Mouse (Mus musculus) ES-Bruce4 (cell line): Measurements from ENCODE around the gene Lrrc25. TPM values are rescaled to one million over a fixed set of nuclear protein-coding genes. Genes with fewer than 3 reads are reported as not detected.
A peak's percentile ranks its signal among the peaks of the same experiment; 100 is the strongest.

ENCODE experiments used
- H3K27ac ChIP-seq: 2 replicates; pipeline ENCODE4 v1.5.1; 2012; ENCODE audit warnings: low read length, inconsistent platforms; ENCODE audit not compliant: insufficient read depth
- H3K27me3 ChIP-seq: 2 replicates; pipeline ENCODE4 v1.6.1; 2012; ENCODE audit warnings: mild to moderate bottlenecking, low read length, inconsistent platforms; ENCODE audit not compliant: control insufficient read depth, poor library complexity, insufficient read depth, severe bottlenecking
- H3K36me3 ChIP-seq: 2 replicates; pipeline ENCODE4 v1.6.1; 2012; ENCODE audit warnings: inconsistent platforms, mild to moderate bottlenecking, low read length, moderate library complexity; ENCODE audit not compliant: control insufficient read depth, poor library complexity, insufficient read depth, severe bottlenecking
- H3K4me1 ChIP-seq: one replicate; pipeline ENCODE4 v1.8.1; 2011; ENCODE audit warnings: low read length; ENCODE audit not compliant: control insufficient read depth, insufficient read depth
- H3K4me3 ChIP-seq: 2 replicates; pipeline ENCODE4 v1.5.1; 2011; ENCODE audit warnings: low read depth, mild to moderate bottlenecking, low read length
- H3K9ac ChIP-seq: 2 replicates; pipeline ENCODE4 v1.6.1; 2012; ENCODE audit warnings: low read depth, mild to moderate bottlenecking, inconsistent platforms; ENCODE audit not compliant: poor library complexity, severe bottlenecking
- H3K9me3 ChIP-seq: replicated peaks from 2 replicates; pipeline ENCODE4 v1.6.1; 2012; ENCODE audit warnings: mild to moderate bottlenecking, low read length, inconsistent platforms; ENCODE audit not compliant: control insufficient read depth, poor library complexity, insufficient read depth, severe bottlenecking
- CTCF ChIP-seq: IDR thresholded peaks from one replicate; pipeline ENCODE4 v1.8.1; 2011; ENCODE audit warnings: low read depth, low read length
- EP300 ChIP-seq: IDR thresholded peaks from 2 replicates; pipeline ENCODE4 v1.6.1; 2011; ENCODE audit warnings: low read depth, low read length; ENCODE audit not compliant: insufficient read depth
- POLR2A ChIP-seq: IDR thresholded peaks from one replicate; pipeline ENCODE4 v1.8.1; 2011; ENCODE audit warnings: low read length; ENCODE audit not compliant: insufficient read depth
- polyA plus RNA-seq: library from polyadenylated mRNA; stranded (reverse); fragments of >200 nt; gene quantifications from 2 replicates; pipeline ENCODE4 v1.2.4, GENCODE M21; 2011; ENCODE audit warnings: low read depth; ENCODE audit not compliant: missing spikeins, insufficient read depth, insufficient read length

The Lrrc25 gene
- polyA plus RNA-seq, 1 experiment, result not detected

DNA sequence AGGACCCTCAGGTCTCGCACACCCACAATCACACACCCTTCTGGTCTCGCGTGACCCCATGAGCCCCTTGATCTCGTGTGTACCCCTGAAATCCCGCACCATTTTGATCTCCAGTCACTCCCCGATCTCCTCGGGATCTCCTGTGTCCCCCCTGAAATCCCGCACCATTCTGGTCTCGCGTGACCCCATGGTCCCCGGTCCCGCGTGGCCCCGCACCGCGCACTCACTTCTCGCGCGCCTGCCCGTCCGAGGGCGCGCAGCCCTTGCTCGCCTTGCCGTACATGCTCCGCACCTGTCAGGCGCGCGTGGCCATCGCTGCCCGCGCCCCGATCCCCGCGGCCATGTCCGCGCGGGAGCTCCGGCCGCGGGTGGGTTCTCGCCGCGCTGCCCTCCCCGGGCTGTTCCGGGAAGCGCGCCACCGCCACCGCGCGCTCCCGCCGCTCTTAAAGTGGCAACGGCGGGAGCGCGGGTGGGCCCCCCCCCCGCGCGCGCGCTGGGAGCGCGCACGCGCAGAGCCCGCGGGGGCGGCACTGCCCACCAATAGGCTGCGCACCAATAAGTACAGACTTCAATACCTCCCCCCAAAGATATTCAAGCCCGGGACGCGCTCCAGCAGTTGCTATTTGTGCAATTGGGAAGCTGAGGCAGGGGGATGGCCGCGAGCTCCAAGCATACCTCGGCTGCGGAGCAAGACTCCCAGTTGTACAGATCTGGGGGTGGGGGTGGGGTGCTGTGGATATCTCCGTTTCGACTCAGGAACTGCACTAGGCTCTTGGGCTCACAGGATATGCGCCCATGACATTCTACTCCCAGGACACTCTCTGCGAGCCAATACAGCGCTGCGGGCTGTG, 7.8 kb upstream of the Lrrc25 start:
- 0 out of 2 replicates have a peak overlapping the region, but pooled peaks have one; percentile 37 for H3K27ac ChIP-seq
- no peaks in the 10 kb centered on the region for H3K36me3 ChIP-seq
- H3K4me3 ChIP-seq, result peak overlapping the region; percentile 93
- H3K9ac ChIP-seq, result peak overlapping the region; percentile 95
- TF ChIP-seq CTCF, result no peak
- no peak for TF ChIP-seq EP300
- no peak for TF ChIP-seq POLR2A
- H3K9me3 ChIP-seq, result no peaks in the 10 kb centered on the region
- H3K27me3 ChIP-seq, result no peaks in the 10 kb centered on the region
- peaks cover 8% of the 10 kb centered on the region for H3K4me1 ChIP-seq

DNA sequence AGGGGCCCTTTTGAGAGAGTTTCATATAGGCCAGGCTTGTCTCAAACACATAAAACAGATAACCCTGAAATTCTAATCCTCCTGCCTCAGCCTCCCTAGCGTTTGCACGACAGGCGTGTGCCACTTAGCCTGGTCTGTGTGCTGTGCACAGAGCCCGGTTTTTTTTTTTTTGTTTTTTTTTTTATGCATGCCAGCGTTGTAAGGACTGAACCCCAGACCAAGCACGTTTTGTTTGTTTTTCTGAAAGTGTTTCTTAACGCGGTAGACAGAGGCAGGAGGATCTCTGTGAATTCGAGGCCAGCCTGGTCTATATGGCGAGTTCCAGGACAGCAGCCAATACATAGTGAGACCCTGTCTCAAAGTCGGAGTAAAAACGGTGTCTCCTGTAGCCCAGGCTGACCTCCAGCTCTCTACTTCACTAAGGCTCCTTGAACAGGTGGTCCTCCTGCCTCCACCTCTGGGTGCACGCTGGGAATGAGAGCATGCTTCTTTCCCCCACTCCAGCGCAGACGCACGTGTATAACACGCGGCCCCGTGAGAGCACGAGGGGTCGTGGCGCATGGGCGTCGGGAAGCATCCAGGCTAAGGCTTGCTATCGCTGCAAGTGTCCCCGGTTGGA, 7.1 kb upstream of the Lrrc25 start, which contains the start of gene Ssbp4:
TSS of gene Ssbp4 (minus strand) at position 124 of the 619 bp plus-strand sequence.
- H3K36me3 ChIP-seq, result no peaks in the 10 kb centered on the region
- H3K4me3 ChIP-seq, result peak within 1 kb of the TSS; percentile 93
- H3K9me3 ChIP-seq, result no peaks in the 10 kb centered on the region
- peak within 1 kb of the TSS; percentile 63 for H3K27ac ChIP-seq
- H3K27me3 ChIP-seq, result no peaks in the 10 kb centered on the region
- peak within 1 kb of the TSS; percentile 95 for H3K9ac ChIP-seq
- peaks cover 7% of the 10 kb centered on the region for H3K4me1 ChIP-seq
- TF ChIP-seq EP300, result no peak
- no peak for TF ChIP-seq POLR2A
- TF ChIP-seq CTCF, result no peak

DNA sequence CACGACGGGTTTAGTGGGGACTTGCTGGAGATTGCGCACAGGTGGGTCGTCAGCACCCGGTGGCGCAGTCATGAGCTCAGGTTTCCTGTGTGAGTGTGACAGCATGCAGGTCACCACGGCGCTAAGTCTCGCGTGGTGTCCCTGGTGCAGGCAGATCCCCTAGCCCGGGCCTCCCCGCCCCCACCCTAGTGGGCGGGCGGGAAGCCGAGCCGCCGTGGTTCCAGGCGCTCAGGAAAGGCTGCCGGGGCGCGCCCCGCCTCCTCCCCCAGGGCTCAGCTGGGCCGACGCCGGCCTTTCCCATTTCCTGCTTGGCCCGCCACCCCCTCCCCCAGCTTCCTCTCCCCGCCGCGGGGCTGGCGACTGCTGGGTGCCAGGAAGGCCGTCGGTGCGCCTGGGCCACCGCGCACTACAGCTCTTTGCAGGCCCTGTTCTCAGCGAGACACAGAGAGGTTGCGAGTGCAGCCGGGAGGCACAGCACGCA, 6.5 kb upstream of the Lrrc25 start:
- peak; percentile 8 for TF ChIP-seq POLR2A
- no peak for TF ChIP-seq CTCF
- peak; percentile 59; the same call in 1 of the 2 replicates for TF ChIP-seq EP300
- Histone ChIP-seq H3K27me3 (no peaks in the 10 kb centered on the region), H3K4me1 (peaks cover 5% of the 10 kb centered on the region)

DNA sequence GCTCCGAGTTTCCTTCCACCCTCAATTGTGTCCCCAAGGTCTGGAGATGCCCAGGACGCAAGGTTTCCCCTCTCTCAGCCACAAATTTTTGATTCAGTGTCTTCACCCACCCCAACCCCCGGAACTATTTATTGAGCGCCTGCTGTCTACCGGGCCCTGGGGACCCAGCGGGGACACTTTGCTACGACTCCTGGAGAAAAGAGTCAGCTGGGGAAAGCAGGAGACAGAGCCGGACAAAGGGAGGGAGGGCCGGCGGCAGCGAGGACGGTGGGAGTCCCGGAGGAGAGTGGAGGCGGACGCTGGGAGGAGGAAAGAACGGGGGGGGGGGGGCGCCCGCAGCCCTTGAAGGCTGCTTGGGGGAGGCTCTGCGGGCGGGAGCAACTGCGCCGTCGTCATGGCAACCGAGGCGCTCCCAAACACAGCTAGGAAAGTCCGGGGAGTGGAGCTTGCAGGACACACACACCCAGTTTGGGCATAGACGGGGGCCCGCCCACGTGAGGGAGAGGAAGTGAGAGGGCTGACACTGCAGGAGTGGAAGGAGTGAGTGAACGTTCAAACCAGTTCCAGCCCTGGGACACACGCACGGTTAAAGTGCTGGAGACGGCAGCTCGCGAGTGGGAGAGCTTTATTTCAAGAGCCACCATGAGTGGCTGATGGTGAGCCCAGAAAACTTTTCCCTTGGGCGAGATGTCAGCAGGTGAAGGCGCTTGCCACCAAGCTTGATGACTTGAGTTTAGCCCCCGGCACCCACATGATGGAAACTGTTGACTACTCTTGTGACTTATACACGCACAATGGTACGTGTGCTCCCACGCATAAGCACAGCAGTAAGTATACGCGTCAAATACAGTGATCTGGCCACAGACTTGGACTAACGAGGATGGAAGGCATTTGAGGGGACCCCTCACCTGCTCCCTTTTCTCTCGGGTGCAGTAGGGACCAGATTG, 5.8 kb upstream of the Lrrc25 start:
- H3K9me3 ChIP-seq, result no peaks in the 10 kb centered on the region
- H3K36me3 ChIP-seq, result no peaks in the 10 kb centered on the region
- peaks cover 2% of the 10 kb centered on the region for H3K4me1 ChIP-seq
- H3K4me3 ChIP-seq, result peak overlapping the region; percentile 68
- H3K9ac ChIP-seq, result peak overlapping the region; percentile 95
- peak overlapping the region; percentile 63 for H3K27ac ChIP-seq
- H3K27me3 ChIP-seq, result no peaks in the 10 kb centered on the region
- no peak for TF ChIP-seq CTCF
- TF ChIP-seq POLR2A, result no peak
- no peak for TF ChIP-seq EP300

More for the DNA sequence above, 6.5 kb upstream of the Lrrc25 start:
- H3K9me3 ChIP-seq, result no peaks in the 10 kb centered on the region
- H3K9ac ChIP-seq, result peak overlapping the region; percentile 95
- peak overlapping the region; percentile 68 for H3K4me3 ChIP-seq
- peak overlapping the region; percentile 63 for H3K27ac ChIP-seq
- H3K36me3 ChIP-seq, result no peaks in the 10 kb centered on the region

DNA sequence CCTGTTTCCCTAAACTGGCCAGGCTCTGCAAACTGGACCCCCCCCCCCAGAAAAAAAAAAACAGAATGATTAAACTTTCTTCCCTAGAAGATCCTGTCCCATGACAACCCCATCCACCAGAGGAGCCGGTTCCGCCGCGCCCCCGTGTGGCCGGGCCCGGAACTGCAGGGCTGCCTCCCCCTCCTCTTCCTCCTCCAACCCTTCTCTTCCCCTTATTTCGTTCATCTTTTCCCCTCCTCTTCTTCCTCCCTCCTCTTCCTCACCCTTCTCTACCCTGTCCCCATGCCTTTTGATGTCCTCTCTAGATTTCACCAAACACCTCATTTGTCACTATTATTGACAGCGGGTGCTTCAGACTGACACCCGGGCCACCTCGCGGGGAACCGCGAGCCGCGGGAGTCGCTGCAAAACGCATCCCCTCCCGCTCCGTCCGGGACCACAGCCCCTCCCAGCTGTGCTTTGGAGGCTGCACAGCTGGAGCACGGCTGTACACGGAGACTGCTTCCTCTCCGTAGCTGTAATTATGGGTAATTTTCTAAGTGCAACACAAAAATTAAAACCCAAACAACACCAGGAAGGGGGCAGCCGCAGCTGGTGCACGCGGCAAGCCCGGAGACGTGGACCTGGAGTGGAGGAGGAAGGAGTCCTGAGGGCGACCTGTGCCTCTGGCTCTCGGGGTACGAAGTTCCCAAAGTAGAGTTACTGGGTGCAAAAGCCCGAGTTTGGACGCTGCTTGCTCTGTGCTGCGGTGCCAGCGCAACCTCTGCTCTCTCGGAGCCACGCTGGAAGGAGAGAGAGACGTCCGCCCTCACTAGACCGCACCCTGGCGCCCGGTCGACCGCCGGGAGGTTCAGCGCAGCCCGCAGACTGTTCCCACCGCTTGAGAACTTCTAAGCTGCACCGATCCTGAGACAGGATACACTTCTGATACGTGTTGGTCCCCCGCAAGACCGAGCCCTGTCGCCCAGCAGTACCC, 4.9 kb upstream of the Lrrc25 start:
- peak overlapping the region; percentile 73 for H3K4me3 ChIP-seq
- no peak overlapping the region for H3K27ac ChIP-seq
- no peaks in the 10 kb centered on the region for H3K36me3 ChIP-seq
- peaks cover 2% of the 10 kb centered on the region for H3K4me1 ChIP-seq
- no peaks in the 10 kb centered on the region for H3K27me3 ChIP-seq
- peak; percentile 88 for TF ChIP-seq CTCF
- no peak for TF ChIP-seq POLR2A
- TF ChIP-seq EP300, result 0 out of 2 replicates have a peak, but pooled peaks have one; percentile 20
- H3K9ac ChIP-seq, result peak overlapping the region; percentile 95
- no peaks in the 10 kb centered on the region for H3K9me3 ChIP-seq
